Mouse (Mus musculus): Measurements from ENCODE around the gene Car10. TPM values are rescaled to one million over a fixed set of nuclear protein-coding genes. Genes with fewer than 3 reads are reported as not detected.

The Car10 gene
- polyA plus RNA-seq, 1 experiment from 2014 or later: 36.9 TPM

DNA sequence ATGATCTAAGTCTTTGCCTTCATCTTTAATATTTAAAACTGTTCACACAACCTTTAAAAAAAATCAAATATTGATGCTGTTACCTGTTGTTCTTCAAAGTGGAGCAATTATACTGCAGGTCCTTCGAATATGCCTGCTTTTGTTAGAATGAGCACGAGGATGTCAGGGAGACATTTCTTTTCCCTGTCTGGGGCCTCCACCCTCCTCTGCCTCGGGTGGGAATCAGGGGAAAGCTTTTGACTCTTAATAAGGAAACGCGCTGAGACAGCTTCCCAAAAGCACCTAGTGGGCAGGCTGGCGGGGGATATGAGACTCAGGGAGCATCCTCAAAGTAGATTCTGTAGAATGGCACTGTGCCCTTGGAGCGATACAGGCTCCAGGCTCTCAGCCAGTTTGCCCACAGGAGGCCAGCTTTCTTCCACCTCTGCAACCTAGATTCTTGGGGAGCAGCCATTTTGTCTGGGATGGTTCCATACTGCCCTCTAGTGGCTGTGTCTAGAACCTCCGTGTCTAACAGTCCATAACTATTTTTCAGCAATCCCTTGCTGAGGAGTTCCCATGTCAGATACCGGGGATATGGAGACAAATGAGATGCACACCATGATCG, 373.8 kb downstream of the Car10 start:
- Histone ChIP-seq H3K9me3 (no peaks in the 10 kb centered on the region), H3K4me1 (replicated peaks) (peaks cover 9% of the 10 kb centered on the region), H3K27me3 (no peaks in the 10 kb centered on the region), H3K4me3 (no peak overlapping the region), H3K27ac (replicated peaks) (no peak overlapping the region), H3K4me2 (no peak overlapping the region), H3K36me3 (no peaks in the 10 kb centered on the region), H3K9ac (no peak overlapping the region)
- WGBS: 36% methylated on average over 10 of the region's 10 CpGs
- peak; percentile 19; the same call in 1 of the 2 replicates for ATAC-seq (ENCODE audit: low read depth)

DNA sequence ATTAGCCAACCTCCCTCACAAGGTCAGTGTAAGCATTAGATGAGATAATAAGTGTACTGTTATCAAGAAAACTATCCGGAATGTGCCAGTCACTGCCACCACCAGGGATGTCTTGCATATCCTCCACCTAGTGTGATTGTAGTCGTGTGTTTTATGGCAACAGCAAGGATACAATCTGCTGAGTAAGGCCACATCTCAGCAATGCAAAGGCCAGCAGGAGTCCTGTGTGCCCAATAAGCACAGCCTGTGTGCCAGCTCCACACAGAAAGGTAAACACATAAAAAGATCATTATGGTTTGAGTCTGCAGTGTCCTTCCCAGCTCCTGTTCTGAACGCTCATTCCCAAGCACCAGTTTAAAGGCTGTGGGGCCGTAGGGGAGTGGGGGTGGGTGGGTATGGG, 386.8 kb downstream of the Car10 start:
- no peak for ATAC-seq (ENCODE audit: low read depth)
- Histone ChIP-seq H3K4me2 (no peak overlapping the region), H3K4me1 (replicated peaks) (0 out of 2 replicates have a peak, but pooled peaks cover 5% of the 10 kb centered on the region), H3K4me3 (no peak overlapping the region), H3K9me3 (no peaks in the 10 kb centered on the region), H3K9ac (no peak overlapping the region), H3K27ac (replicated peaks) (no peak overlapping the region), H3K27me3 (no peaks in the 10 kb centered on the region), H3K36me3 (no peaks in the 10 kb centered on the region)
- 73% methylated on average over 4 of the region's 4 CpGs for whole genome bisulfite sequencing

DNA sequence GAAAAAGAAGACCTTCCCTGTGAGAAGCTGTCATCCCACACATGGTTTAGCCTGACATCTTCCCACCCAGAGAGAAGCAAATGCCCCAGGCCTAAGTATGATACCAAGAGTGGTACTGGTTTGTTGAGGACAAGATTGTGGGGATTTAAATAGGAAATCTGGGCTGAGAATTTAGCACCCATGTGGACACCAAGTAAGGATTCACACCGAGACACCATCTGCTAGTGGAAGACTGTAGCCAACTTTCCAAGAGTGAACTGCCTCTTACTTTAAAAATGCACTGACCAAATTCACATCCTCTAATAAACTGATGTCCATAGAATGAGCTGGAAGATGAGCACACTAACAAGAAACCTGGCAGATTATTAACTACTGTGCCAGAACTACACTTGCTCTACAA, 389.2 kb downstream of the Car10 start:
- ATAC-seq (ENCODE audit: low read depth): no peak
- 95% methylated on average over 1 of the region's 1 CpGs for WGBS
- Histone ChIP-seq H3K4me2 (no peak overlapping the region), H3K4me3 (no peak overlapping the region), H3K27ac (replicated peaks) (no peak overlapping the region), H3K27me3 (no peaks in the 10 kb centered on the region), H3K36me3 (no peaks in the 10 kb centered on the region), H3K9me3 (no peaks in the 10 kb centered on the region), H3K9ac (no peak overlapping the region), H3K4me1 (replicated peaks) (0 out of 2 replicates have a peak, but pooled peaks cover 5% of the 10 kb centered on the region)

DNA sequence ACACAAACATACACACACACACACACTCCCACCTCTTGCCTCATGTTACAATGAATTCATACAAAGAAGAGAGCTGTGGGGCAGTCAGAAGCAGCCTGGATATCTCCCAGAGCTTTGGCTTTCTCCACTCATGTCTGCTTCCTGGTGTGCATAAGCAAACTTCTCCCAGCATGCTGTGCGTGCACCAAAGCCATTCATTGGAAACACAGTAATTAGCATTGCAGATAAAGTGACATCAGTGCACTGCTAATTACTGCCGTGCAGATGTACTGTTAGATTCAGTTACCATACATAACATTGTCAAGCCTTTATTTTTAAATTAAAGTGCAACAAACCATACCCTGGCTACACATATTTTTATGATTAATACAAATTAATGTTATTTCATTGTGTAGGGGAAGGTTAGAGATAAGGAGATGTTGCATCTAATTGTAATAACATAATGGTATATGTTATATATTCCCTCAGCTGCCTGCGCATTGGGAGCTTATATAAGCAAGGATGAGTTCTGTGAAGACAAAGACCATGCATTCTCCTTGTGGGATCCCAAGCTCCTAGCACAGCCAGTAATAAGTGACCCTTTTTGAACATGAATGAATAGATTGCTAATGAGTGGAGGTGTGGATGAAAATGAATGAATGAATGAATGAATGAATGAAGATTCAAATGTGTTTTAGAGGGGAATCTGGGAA, 390.2 kb downstream of the Car10 start:
- 59% methylated on average over 3 of the region's 3 CpGs for WGBS
- ATAC-seq (ENCODE audit: low read depth): no peak
- H3K4me3 ChIP-seq: no peak overlapping the region
- no peaks in the 10 kb centered on the region for H3K9me3 ChIP-seq
- no peak overlapping the region for H3K9ac ChIP-seq
- no peak overlapping the region for H3K27ac ChIP-seq (replicated peaks)
- no peaks in the 10 kb centered on the region for H3K27me3 ChIP-seq
- H3K4me1 ChIP-seq (replicated peaks): 0 out of 2 replicates have a peak, but pooled peaks cover 5% of the 10 kb centered on the region
- H3K4me2 ChIP-seq: no peak overlapping the region
- no peaks in the 10 kb centered on the region for H3K36me3 ChIP-seq

DNA sequence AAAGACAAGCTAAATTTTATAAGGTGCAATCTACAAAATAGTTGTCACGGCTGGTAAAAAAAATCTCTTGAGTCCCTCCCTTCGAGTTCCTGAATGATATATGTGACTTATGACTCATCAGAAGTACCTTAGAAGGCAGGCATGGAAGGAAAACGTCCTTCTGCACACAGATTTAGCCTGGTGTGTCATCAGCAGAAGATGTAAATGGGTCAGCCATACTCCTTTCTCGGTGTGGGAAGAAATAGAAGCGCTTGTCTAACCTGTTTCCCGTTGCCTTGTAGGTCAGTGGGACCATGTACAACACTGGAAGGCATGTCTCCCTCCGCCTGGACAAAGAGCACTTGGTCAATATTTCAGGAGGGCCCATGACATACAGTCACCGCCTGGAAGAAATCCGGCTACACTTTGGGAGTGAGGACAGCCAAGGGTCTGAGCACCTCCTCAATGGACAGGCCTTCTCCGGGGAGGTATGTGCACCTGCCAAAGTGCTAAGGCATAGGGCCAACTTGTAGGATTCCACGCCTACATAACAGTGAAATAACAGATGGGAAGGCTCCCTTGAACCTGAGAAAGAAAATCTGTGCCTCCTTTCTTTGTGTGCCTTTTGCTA, 392.5 kb downstream of the Car10 start:
- H3K4me3 ChIP-seq: no peak overlapping the region
- no peaks in the 10 kb centered on the region for H3K27me3 ChIP-seq
- H3K4me2 ChIP-seq: no peak overlapping the region
- H3K36me3 ChIP-seq: no peaks in the 10 kb centered on the region
- H3K9ac ChIP-seq: no peak overlapping the region
- H3K27ac ChIP-seq (replicated peaks): no peak overlapping the region
- H3K9me3 ChIP-seq: no peaks in the 10 kb centered on the region
- no peak for ATAC-seq (ENCODE audit: low read depth)
- 87% methylated on average over 11 of the region's 11 CpGs for WGBS
- 0 out of 2 replicates have a peak, but pooled peaks cover 5% of the 10 kb centered on the region for H3K4me1 ChIP-seq (replicated peaks)

DNA sequence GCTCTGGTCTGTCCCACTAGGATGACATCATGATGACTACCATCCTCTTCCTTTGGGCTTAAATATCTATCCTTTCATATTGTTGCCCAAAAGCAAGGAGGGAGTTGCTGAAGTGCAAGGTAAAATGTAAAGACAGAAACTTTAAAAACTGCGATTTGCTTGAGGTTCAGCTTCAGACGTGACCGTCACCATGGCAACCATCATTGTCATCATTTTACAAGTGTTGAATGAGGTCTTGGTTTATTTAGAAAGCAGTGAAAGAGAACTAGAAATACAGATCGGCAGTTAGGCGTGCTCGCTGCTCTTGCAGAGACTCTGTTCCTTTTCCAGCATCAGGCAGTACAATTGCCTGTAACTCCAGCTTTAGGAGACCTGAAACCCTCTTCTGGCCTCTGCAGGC, 400.1 kb downstream of the Car10 start:
- Histone ChIP-seq H3K9me3 (no peaks in the 10 kb centered on the region), H3K4me1 (replicated peaks) (peaks cover 32% of the 10 kb centered on the region), H3K27me3 (no peaks in the 10 kb centered on the region), H3K27ac (replicated peaks) (no peak overlapping the region), H3K36me3 (no peaks in the 10 kb centered on the region), H3K9ac (no peak overlapping the region), H3K4me3 (no peak overlapping the region), H3K4me2 (no peak overlapping the region)
- WGBS: 64% methylated on average over 6 of the region's 6 CpGs
- ATAC-seq (ENCODE audit: low read depth): no peak

DNA sequence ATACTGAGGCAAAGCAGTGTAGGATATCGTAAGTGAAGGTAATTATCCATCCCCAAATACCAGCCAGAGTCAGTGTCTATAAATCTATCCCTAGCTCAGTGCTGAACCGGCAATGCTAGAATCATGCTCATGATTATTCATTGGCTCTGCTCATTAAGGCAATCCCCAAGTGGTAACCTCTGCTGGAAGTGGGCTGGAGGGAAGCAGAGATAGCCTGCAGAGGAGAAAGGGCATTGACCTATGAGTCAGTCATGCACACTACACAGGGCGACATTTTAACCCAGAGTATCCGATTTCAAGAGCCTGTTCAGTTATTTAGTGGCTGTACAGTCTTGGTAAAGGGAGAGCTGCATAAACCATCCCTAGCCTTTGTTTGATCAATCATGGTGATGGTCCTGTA, 402.6 kb downstream of the Car10 start:
- H3K4me1 ChIP-seq (replicated peaks): peaks cover 32% of the 10 kb centered on the region
- H3K36me3 ChIP-seq: no peaks in the 10 kb centered on the region
- H3K4me3 ChIP-seq: no peak overlapping the region
- no peaks in the 10 kb centered on the region for H3K27me3 ChIP-seq
- ATAC-seq (ENCODE audit: low read depth): peak; percentile 79
- H3K27ac ChIP-seq (replicated peaks): peak overlapping the region; percentile 80
- no peaks in the 10 kb centered on the region for H3K9me3 ChIP-seq
- H3K9ac ChIP-seq: no peak overlapping the region
- no peak overlapping the region for H3K4me2 ChIP-seq
- WGBS: 10% methylated on average over 4 of the region's 4 CpGs

DNA sequence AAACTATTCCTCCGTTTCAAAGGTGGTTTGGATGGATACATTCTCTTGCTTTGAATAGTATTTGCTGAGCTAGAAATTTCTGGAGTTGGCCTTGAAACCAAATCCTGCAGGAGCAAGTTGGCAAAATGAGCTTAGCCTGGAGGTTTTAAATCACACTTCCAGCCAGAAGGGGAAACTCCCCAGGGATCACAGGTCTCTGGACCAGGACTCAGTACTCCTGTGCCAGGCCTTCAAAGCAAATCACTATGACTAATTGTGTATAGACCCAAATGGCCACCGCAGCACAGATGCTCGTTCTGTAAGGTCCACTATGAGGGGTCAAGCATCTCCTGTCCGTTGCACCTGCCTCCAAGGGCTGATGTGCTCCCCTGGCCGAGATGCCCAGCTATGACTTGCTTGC, 403.8 kb downstream of the Car10 start:
- Histone ChIP-seq H3K36me3 (no peaks in the 10 kb centered on the region), H3K9ac (no peak overlapping the region), H3K4me2 (no peak overlapping the region), H3K4me3 (no peak overlapping the region), H3K9me3 (no peaks in the 10 kb centered on the region), H3K4me1 (replicated peaks) (peaks cover 32% of the 10 kb centered on the region), H3K27me3 (no peaks in the 10 kb centered on the region), H3K27ac (replicated peaks) (0 out of 2 replicates have a peak overlapping the region, but pooled peaks have one; percentile 23)
- ATAC-seq (ENCODE audit: low read depth): no peak
- 79% methylated on average over 5 of the region's 5 CpGs for WGBS

DNA sequence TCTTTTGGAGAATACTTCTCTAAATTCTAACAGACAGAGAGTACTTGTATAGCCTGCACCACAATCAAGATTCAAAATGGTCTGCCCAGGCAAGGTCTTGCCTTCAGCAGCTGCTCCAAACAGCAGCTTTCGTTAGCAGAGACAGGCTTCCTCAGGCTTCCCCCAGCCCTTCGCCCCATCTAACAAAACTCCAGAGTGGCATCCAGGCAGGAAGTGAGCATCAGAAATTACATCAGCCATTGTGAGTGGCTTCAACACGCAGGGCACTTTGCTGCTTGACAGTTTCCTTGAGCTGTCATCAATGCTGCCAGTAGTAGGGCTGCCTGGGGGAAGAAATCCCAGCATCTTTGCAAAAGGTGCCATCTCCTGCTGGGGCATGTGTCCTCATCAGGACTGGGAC, 405.0 kb downstream of the Car10 start:
- Histone ChIP-seq H3K27ac (replicated peaks) (no peak overlapping the region), H3K4me1 (replicated peaks) (peaks cover 32% of the 10 kb centered on the region), H3K9me3 (no peaks in the 10 kb centered on the region), H3K4me3 (no peak overlapping the region), H3K36me3 (no peaks in the 10 kb centered on the region), H3K9ac (no peak overlapping the region), H3K4me2 (no peak overlapping the region), H3K27me3 (no peaks in the 10 kb centered on the region)
- 83% methylated on average over 3 of the region's 3 CpGs for WGBS
- no peak for ATAC-seq (ENCODE audit: low read depth)

DNA sequence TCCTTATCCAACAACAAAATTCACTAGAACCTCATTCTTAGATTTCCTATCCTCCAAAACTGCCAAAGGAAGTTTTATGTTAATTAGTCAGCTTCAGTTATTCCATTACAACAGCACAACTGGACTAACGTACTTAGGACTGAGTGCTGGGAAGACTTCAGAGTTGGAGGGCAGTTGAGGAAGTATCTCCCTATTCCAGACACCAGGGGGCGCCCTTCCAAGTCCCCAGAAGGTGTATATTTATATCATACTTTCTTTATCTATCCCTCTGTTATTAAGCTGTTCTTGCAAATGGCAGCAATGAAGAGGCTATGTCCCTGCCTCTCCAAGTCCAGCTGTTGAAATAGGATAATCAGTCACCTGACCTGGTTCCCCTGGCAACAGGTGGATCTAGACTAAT, 405.6 kb downstream of the Car10 start:
- peaks cover 32% of the 10 kb centered on the region for H3K4me1 ChIP-seq (replicated peaks)
- H3K9ac ChIP-seq: no peak overlapping the region
- no peaks in the 10 kb centered on the region for H3K27me3 ChIP-seq
- no peaks in the 10 kb centered on the region for H3K36me3 ChIP-seq
- no peak for ATAC-seq (ENCODE audit: low read depth)
- 37% methylated on average over 2 of the region's 2 CpGs for WGBS
- H3K9me3 ChIP-seq: no peaks in the 10 kb centered on the region
- no peak overlapping the region for H3K27ac ChIP-seq (replicated peaks)
- H3K4me3 ChIP-seq: no peak overlapping the region
- H3K4me2 ChIP-seq: no peak overlapping the region

DNA sequence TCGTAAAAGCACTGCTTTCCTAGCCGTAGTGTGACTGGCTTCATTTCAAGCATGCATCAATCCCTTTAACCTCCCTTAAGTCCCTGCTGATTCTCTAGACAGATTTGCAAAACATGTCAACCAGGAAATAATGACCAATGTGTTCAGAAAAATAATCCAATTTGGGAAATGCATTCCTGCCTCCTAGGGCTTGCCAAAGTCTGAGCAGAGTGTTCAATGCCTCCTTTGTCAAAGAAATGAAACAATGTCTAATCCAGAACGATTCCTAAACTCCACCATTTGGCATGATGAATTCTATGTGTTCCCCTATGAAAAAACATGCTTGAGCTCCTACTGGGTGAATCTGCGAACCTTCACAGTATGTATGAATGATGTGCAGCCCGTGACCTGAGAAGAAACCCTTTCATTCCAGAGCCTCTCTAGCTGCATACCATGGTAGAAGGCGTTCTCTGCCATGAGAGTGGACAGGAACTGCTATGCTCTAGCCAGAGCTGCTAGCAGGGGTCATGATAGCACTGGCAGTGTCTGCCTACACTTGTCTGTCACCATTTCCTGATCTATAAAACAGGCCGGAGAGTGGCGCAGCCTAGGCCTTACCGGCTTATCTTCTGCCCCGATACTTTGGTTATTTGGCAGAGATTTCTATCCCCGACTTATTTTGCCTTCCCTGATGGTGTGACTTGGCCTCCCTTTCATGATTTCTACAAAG, 411.9 kb downstream of the Car10 start:
- no peaks in the 10 kb centered on the region for H3K36me3 ChIP-seq
- no peak overlapping the region for H3K27ac ChIP-seq (replicated peaks)
- WGBS: 77% methylated on average over 11 of the region's 11 CpGs
- H3K4me2 ChIP-seq: no peak overlapping the region
- no peak overlapping the region for H3K4me3 ChIP-seq
- no peaks in the 10 kb centered on the region for H3K4me1 ChIP-seq (replicated peaks)
- H3K9ac ChIP-seq: no peak overlapping the region
- ATAC-seq (ENCODE audit: low read depth): no peak
- H3K27me3 ChIP-seq: no peaks in the 10 kb centered on the region
- no peaks in the 10 kb centered on the region for H3K9me3 ChIP-seq

DNA sequence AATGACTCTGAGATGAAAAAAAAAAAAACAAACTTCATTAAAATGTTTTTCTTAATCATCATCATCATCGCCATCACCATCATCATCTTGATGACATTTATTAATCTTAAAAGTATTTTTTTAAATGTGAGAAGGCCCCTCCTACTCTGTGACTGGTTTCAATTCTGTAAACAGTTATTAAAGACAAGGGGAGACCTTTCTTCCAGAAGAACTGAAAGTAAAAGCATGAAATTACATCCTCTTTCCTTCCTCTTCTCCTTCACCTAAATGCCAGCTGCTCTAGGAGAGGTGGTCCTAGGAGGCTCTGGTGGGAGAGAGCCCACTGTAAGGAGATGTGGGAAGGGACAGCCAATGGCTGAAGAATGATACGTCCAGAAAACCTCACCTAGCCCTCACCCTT, 415.0 kb downstream of the Car10 start:
- no peaks in the 10 kb centered on the region for H3K4me1 ChIP-seq (replicated peaks)
- ATAC-seq (ENCODE audit: low read depth): no peak
- H3K4me2 ChIP-seq: no peak overlapping the region
- no peaks in the 10 kb centered on the region for H3K27me3 ChIP-seq
- no peaks in the 10 kb centered on the region for H3K9me3 ChIP-seq
- H3K36me3 ChIP-seq: no peaks in the 10 kb centered on the region
- H3K9ac ChIP-seq: no peak overlapping the region
- 91% methylated on average over 2 of the region's 2 CpGs for WGBS
- H3K4me3 ChIP-seq: no peak overlapping the region
- no peak overlapping the region for H3K27ac ChIP-seq (replicated peaks)
